Mouse (Mus musculus): ENCODE results near the gene Armc10.
"Not testable (repeated sequence)": the region's sequence is repeated elsewhere in the genome, so short reads cannot be mapped to it uniquely, and the experiment has no call there.

Armc10 gene

DNA sequence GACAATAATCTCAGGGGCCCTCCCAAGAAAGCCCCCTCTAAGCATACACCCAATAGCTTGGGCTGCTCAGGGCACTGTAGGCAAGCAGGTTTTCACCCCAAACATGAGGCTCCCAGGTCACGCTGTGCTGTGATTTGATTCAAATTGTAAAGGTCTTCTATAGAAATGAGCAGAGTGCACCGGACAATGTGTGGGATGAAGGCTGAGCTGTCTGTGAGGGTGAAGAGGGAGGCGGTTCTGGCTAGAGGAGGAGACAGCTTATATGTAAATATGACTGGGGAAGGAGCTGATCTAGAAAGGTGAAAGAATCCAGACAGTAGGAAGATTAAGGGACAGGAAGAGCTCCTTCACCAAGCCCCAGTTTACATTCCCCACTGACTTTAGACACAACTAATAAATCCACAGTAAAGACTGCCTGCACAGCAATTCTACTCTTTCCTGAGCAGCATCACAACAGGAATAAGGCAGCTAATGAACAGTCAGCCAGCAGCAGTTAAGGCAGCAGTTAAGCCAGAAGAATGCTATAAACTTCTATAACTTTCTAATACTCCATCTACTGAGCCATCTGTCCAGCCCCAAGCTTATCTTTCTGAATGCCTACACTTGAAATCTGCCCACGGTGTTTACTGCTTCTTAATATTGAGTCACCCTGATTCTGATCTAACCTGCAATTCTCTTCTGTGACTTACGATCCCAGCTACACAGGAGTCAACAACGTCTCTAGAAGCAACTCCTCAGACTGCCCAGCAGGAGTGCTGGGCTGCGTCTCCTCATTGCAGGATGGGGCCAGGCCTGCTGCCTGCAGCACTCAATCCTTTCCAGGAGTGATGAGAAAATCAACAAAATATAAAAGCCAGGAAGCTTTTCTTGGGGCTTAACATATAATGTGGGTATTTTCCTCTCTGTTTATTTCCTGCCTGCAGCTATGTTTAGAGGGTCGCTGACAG is 21.9 kb downstream of the Armc10 start:
- DNase-seq, result no peak

DNA sequence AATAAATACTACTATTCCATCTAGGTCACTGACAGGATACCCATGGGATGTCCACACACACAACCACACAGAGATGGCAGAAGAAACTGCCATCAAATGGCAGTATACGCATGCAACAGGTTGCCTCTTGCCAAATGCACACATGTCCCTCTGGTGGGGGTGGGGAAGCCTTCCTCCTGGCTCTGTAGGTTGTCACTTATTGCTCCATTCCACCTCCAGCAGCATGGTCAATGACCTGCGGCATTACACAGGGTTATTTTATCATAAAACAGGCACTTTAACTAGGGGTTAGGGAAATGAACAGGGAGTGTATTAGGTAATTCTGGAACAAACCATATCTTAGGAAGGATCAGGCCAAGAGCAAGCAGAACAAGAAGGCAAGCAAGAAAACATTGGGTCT is 23.7 kb downstream of the Armc10 start:
- no peak for DNase-seq

DNA sequence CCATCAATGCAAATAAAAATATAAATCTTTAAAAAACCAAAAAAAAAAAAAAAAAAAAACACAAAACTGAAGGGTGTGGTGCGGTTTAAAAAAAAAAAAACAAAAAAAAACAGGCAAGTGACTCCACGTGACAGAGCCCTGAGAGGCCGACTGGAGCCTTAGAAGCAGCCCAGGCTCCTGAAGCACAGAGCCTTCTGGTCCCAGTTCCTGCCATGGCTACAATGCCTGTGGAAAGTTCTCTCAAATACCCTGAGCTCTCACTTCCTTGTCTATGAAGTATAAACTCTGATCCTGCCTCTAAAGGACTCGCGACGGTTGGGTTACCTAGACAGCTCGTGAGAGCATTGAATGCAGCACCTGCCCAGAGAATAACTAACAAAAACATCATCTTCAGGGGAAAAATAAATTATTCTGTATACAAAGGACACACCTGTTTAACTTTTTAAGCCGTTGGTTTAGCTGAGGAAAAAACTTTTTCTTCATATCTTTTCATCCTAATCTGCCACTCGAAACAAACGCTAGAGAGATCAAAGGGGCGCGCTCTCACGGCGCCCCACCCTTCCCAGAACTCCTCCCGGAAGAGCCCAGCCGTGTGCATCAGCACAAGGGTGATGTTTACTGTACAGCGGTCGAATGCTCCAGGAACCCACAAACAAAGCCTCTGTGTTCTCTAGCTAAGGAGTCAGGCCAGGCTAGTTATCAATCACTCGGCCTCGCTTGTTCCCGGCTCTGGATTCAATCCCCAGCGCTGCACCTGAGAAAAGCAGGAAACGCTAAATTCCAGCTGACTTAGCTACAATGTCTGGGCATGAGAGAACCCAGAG is 27.4 kb downstream of the Armc10 start:
- no peak for DNase-seq

DNA sequence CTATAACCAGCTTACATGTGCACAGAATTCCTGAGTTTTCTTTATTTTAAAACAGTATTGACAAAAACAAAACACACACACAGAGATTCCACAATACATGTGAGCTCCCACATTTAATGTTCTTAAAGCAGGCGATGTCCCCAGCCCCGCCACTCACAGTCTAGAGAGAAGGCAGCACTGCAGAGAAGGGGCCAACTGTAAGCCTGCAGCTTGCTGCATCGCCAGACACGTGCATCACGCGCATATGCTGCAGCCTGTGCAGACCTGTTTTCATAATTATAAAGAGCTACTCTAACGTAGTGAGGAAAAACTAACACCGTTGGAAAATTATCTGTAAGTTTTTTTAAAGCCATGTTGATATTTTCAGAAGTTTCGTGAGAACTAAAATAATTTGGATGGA is 28.1 kb downstream of the Armc10 start:
- DNase-seq, result no peak

DNA sequence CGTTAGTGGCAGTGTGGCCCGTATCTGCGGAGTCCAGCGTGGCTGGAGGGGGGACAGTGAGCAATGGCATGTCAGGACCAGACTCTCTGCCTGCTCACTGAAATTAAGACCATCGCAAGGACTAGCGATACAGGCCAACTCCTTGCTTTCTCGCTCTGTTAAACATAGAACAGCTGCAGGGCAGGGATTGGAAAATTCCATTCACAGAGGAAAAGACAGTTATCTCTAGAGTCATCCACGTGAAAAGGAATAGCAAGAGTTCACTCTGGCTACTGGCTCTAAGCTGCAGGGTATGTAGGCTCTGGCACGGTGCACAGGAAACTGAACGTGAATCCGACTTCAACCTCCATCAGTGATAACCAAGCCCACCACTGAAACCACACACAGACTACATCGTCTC is 29.4 kb downstream of the Armc10 start:
- DNase-seq, result no peak

DNA sequence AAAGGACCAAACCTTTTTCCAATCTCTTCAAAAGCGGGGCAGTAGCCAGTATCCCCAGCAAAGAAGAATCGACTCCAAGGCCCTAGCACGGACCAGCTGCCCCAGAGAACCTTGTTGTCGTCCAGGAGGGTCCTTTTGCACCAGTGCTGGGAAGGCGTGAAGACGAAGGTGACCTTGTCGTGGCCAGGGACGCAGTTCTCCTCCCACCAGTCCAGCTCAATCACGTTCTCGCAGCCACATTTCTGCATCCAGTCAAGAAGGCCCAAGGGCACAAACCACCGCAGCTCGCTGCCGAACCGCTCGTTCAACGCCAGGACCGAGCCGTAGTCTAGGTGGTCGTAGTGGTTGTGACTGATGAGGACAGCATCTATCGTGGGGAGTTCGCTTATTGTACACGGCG is 29.9 kb downstream of the Armc10 start:
- DNase-seq, result no peak

DNA sequence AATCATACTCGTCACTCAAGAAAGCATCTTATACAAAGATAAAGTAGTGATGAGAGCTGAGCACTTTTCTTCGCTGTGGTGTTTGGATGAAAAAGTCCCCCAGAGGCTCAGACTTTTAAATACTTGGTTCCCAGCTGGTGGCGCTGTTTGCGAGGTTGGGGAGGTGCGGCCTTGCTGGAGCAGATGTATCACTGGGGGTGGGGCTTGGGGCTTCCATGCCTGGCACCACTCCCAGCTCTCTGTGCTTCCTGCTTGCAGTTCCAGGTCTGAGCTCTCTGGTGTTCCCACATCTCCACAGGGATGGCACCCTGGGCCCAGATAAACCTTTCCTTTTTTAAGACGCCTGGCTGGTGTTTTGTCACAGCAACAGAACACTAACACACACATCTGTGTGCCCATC is 32.3 kb downstream of the Armc10 start:
- no peak for DNase-seq

DNA sequence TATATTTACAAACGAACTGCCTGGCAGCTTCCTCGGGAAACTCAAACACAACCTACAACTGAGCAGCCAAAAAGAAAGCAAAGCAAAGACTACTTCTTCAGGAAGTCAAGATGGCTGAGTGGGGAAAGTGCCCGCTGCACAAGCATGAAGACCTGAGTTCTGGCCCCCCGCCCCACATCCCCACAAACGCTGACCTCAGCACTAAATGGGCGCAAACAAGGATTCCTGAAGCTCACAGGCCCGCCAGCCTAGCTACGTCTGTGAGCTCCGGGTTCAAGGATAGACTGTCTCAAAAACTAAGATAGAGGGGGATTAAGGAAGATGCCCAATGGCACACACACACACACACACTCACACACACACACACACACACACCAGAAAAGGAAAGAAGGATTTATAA is 32.8 kb downstream of the Armc10 start:
- no peak for DNase-seq

DNA sequence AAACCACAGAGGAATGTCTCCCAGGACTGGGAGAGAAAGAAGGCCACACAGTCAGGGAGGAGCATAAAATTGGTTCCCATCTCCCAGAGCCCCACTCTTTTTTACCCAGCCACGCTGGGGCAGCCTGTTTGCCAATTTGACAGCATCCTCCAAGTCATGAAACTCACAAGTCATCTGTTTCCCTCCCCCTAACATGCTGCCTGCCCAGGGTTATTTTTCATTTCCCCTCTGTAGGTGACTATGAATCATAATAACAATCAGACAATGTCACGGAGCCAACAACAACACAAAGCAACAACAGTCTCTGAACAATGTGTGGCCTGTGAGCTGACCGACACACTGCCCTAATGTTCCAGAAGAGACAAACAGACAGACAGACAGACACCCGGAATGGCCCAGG is 34.4 kb downstream of the Armc10 start:
- DNase-seq, result no peak

DNA sequence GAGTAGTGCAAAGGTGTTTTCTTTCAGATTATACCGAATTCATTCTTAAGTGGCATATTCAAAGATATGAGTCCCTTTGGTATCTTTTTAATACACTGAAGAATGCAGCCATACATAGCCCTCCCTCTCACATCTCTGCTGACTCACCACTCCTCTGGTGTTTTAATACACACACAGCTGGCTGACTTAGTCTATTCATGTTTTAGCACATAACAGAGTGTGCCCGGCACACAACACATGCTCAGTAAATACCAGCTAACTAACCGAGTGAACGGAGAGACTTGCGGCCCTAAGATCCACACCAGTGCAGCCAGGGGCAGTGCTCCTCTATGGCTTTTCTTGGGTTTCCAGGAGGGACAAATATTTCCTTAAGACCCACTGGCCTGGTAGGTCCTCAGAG is 35.3 kb downstream of the Armc10 start:
- no peak for DNase-seq

DNA sequence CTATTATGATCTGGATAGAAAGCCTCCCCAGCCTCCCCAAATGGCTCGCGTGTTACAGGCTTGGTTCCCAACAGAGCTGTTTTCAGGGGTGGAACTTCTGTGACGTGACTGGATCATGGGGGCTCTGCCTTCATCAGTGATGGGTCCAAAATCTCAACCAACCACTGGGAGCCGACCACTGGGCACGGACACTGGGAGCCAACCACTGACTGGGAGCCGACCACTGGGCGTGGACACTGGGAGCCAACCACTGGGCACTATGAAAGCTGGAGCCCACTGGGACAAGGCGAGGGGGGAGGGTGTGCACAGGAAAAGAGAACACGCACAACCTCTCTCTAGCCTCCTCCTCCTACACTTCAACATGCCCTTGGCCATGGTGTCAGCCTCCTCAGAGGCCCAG is 38.2 kb downstream of the Armc10 start:
- no peak for DNase-seq

DNA sequence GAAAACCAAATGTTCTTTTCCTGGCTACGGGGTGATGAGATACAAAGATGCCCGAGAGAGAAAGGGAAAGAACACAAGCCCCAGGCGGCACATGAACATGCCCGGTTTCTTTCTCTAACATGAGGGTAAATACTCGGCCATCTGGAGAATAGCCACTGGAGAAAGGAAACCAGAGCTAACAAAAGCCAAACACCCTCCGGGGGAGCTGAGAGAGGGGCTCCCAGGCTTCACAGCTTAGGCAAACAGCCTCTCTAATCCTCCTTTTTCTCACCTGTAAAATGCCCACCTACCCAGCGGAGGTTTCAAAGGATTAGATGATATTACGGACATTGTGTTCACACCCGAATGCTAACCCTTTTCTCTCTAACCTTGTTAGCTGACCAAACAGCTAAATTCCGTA is 39.4 kb downstream of the Armc10 start:
- no peak for DNase-seq

DNA sequence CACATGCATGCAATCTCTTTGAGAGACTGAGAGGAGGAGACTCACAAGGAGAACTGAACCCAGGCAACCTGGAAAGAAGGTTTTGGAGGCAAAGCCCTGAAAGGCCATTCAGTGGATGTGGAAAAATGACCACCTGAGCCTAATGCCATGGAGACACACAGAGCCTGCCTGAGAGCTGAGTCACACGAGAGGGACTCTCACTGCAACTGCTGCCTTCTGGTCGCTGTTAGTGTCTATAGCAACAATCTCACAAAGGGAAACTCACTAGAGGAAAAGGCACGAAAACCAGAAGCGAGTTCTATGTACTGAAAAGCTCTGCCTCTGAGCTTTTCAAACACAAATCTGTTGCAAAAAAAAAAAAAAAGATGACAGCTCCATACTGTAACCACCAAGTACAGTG is 41.4 kb downstream of the Armc10 start:
- DNase-seq, result no peak

DNA sequence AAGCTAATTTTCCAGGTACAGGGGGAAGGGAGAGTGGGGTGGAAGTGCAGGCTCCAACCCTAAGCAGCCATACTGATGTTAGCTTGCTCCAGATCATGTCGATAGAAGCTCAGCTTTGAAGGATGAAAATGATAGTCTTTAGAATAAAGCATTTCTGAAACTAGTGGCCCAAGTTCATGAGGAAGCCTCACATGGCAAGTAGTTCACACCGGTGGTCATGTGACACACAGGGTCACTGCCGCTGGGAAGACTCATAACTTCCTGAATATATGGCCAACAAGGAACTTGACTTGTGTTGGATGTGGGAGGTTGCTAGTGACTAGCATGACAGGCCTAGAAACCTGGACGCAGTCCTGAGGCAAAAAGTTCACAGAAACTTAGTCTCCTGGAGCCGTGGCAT is 46.6 kb downstream of the Armc10 start:
- no peak for DNase-seq

DNA sequence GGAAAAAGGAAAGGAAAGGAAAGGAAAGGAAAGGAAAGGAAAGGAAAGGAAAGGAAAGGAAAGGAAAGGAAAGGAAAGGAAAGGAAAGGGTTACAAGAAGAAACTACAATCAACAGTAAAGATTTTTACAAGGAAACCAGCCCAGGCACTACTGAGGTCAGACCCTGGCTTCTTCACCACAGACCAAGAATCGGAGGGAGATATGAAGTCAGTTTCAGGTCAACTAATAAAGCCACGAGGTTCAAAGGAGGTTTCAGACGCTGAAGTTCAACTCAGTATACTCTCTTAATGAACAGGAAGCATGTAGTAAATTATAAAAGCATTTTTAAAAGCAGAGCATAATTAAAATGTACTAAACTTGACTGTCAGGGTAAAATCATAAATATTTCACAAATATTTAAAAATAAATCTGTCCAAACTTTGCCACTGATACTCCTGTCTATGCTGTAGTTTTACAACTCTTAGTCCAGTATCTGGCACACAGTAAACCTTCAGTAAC is 47.8 kb downstream of the Armc10 start:
- no peak for DNase-seq

DNA sequence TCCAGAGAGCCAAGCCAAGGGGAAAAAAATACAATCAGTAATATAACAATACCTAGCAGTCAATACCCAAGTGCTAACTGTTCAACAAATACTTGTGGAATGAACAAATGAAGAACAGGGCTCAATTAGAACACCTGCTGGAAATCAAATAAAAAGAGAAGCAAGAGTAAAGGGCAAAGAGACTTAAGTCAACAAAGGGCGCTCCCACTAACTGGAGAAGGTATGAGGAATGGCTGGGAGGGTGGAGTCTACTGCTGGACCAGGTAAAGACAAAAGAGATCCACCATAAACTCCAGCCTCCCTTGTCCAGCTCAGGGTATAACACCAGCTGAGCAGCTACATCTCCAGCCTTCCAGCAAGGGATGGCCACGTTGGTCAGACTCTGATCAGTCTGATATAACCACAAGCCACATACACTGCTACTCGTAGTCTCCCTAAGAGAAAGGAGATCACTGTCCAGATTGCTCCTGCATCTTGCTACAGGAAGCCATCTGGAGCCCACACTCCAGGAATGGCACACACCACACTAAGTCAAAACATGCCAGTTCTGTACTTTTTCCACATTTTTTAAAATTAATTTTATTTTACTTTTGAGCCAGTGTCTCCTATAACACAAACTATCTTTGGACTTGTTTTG is 49.4 kb downstream of the Armc10 start:
- DNase-seq, result no peak

DNA sequence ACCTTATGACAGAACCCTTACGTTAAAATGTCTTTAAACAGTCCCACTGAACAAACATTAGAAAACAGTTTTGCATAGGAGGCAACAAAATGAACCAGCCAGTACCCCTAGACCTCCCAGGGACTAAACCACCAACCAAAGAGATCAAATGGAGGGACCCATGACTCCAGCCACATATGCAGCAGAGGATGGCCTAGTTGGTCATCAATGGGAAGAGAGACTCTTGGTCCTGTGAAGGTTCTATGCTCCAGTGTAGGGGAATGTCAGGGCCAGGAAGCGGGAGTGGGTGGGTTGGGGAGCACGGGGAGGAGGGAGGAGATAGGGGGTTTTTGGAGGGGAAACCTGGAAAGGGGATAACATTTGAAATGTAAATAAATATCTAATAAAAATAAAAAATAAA is 53.9 kb downstream of the Armc10 start:
- DNase-seq, result not testable (repeated sequence)

DNA sequence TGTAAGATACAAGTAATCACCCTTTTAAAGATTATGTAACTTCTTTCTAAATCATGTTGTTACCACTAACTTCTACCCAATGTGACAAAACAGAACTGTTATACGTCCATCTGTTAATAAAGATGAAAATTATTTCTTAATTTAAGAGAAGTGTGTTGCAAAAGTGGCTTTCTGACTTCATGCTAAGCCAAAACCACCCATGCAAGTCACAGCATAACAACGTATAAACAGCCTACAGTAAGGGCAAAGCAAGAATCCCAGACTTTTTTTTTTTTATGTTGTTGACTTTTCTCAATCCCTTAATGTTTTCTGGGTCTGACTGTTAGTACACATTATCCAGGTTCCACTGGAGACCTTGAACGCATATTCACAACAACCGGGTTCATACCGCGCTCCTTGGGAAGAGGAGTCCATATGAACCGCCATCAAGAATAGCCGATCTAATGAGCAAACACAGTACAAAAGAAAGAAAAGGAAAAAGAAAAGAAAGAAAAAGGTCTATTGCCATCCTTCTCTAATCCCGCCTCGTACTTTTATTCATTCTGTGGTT is 54.7 kb downstream of the Armc10 start:
- peak in 1 of 2 experiments; percentile 21 for DNase-seq

DNA sequence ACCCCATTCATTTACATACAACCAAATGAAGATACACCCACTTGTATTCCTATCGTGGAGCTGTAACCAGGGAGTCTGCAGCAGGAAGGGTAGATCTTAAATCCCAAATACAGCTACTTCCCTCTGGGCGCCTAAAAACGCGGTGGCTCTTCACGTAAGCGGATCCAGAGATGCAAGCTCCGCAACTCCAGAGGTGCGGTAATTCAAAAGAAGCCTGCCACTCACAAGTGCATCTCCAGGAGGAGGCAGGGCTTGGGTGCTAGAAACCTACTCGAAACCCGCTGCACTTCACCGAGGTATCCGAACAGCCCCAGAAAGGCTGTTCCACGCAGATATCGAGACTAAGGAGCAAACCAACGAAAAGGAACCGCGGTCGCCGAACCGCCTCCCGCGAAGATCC is 55.3 kb downstream of the Armc10 start:
- DNase-seq, result no peak

DNA sequence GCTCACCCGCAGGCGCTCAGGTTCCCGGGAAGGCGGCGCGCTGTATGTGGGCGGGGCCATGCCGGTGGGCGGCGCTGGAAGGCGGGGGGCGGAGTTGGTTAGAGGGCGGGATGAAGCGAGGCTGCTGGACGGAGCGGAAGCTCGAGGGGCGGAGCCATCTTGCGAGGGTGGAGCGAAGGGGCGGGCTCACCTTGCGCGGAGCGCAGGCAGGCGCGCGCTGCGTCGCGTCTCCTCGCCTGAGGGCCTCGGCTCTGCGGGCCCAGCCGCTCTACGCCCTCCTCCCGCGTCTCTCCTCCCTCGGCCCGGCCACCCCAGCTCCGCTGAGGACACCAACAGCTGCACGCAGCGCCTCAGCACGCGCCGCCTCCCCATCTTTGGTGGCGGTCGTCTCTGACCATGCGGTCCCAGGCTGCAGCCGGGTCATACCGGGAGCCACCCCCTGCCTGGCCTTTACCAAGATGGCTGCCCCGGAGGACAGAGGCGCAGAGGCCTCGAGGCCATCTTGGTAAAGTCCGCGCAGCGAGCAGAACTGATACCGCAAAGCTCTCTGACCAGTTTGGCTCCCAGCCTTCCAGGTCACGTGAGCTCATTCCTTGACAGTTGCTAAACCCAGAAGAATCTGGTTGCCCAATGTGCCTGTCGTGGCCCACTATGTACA is 55.9 kb downstream of the Armc10 start, which contains the start of gene Napepld:
Napepld (minus strand) TSS at position 46 of the 658 bp plus-strand sequence.
- DNase-seq, result peak; percentile 99

DNA sequence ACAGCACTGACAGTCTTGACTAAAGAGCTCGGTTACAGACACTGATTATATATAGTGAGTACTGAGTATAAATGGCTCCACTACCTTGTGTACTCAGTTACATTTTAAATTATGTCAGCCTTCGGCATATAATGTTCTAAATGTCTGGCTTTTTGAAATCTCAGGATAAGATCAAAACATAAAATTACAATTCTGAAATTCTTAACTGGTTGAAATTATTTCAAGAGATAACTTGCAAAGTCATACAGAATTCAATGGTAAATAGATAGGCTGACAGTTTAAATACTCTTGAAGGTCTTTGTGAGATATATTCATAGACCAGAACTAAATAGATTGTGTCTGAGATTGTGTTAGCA is 56.4 kb downstream of the Armc10 start:
- no peak for DNase-seq

DNA sequence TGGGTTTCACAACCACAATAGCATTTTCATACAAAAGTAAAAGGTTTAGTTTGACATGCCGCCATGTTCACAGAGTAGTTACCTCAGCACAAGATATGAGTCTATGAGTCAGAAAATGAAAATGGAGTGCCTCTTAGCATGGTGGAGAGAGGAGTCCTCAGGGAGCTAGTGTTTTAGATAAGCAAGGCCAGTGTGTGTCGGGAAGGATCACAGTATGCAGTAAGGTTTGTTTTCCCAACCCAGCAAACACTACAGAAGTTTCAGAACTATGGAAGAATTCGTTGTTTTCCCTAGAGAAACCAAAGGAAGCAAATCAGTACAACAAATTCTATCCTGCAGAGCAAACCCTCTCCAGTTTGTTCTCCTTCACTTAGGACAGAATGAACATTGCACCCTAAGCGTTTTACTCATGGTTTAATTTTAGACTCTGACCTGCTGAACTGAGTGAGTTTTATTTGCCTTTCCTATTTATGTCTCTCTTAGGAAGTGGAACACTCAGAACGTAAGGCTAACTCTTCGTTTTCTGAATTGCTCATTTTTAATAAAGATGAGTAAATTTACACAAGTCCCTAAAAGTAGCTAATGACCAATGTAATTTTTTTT is 57.4 kb downstream of the Armc10 start:
- DNase-seq, result no peak

Measured in cerebellum, adult 18-20 months (tissue).